Mouse (Mus musculus) hindbrain, embryonic 13.5 days (tissue): ENCODE measurements around the gene Papolg. TPM values are rescaled to one million over a fixed set of nuclear protein-coding genes. Genes with fewer than 3 reads are reported as not detected.

ENCODE experiments used
- ATAC-seq: fragments of 200-750 bp; cut with Nextera tagmentation; 2 replicates; pipeline ENCODE4 v1.8.0; 2017; ENCODE audit warnings: moderate TSS enrichment; ENCODE audit not compliant: low FRiP score
- H3K27ac ChIP-seq: fragments of 300-500 bp; sonication (generic); 2 replicates; pipeline ENCODE4 v1.5.1; 2015; ENCODE audit warnings: inconsistent platforms, mild to moderate bottlenecking, moderate library complexity
- H3K27me3 ChIP-seq: fragments of 300-500 bp; sonication (generic); 2 replicates; pipeline ENCODE4 v1.6.1; 2015; ENCODE audit warnings: mild to moderate bottlenecking, inconsistent platforms
- H3K36me3 ChIP-seq: fragments of 300-500 bp; sonication (generic); 2 replicates; pipeline ENCODE4 v1.6.1; 2015; ENCODE audit warnings: mild to moderate bottlenecking, inconsistent platforms
- H3K4me1 ChIP-seq: fragments of 300-500 bp; sonication (generic); replicated peaks from 2 replicates; pipeline ENCODE4 v1.6.1; 2015; ENCODE audit warnings: inconsistent platforms
- H3K4me2 ChIP-seq: fragments of 300-500 bp; sonication (generic); 2 replicates; pipeline ENCODE4 v1.6.1; 2015; ENCODE audit warnings: inconsistent platforms, mild to moderate bottlenecking, moderate library complexity
- H3K4me3 ChIP-seq: fragments of 300-500 bp; sonication (generic); 2 replicates; pipeline ENCODE4 v1.5.1; 2015; ENCODE audit warnings: mild to moderate bottlenecking, inconsistent platforms
- H3K9ac ChIP-seq: fragments of 300-500 bp; sonication (generic); 2 replicates; pipeline ENCODE4 v1.6.1; 2015; ENCODE audit warnings: mild to moderate bottlenecking, inconsistent platforms
- H3K9me3 ChIP-seq: fragments of 300-500 bp; sonication (generic); 2 replicates; pipeline ENCODE4 v1.6.1; 2016; ENCODE audit warnings: inconsistent platforms
- WGBS: fragments of 180-500 bp; shearing (Covaris S2); methylation state at CpG from one replicate; pipeline ENCODE4 v1.1.7; 2015; 5-methylcytosine and 5-hydroxymethylcytosine counted together
- polyA plus RNA-seq: library from polyadenylated mRNA; unstranded; fragments of >200 nt; fragmentation: Nextera tagmentation; extraction: Ambion mirVana; gene quantifications from 2 replicates; pipeline ENCODE4 v1.2.1, GENCODE M21; 2015

Papolg gene
- polyA plus RNA-seq, 1 experiment from 2014 or later: 23.6 TPM

- no peak overlapping the region for H3K4me2 ChIP-seq
- no peak overlapping the region for H3K9ac ChIP-seq
- no peaks in the 10 kb centered on the region for H3K27me3 ChIP-seq
- ATAC-seq: no peak
- H3K9me3 ChIP-seq: no peaks in the 10 kb centered on the region
- WGBS: 70% methylated on average over 22 of the region's 22 CpGs
- H3K36me3 ChIP-seq: no peaks in the 10 kb centered on the region
- H3K4me1 ChIP-seq: no peaks in the 10 kb centered on the region
- no peak overlapping the region for H3K4me3 ChIP-seq
- no peak overlapping the region for H3K27ac ChIP-seq
Measured at GRCm38 (mm10) chr11:23846016-23846815, 48.8 kb downstream of the Papolg start.

GRCm38 (mm10) chr11:23823244-23823643 lies 71.8 kb downstream of the Papolg start:
- Histone ChIP-seq H3K27ac (no peak overlapping the region), H3K27me3 (no peaks in the 10 kb centered on the region), H3K4me3 (no peak overlapping the region), H3K36me3 (no peaks in the 10 kb centered on the region), H3K4me1 (no peaks in the 10 kb centered on the region), H3K9ac (no peak overlapping the region), H3K9me3 (no peaks in the 10 kb centered on the region), H3K4me2 (no peak overlapping the region)
- ATAC-seq: no peak
- WGBS: 68% methylated on average over 3 of the region's 3 CpGs

- no peaks in the 10 kb centered on the region for H3K27me3 ChIP-seq
- no peak for ATAC-seq
- H3K9me3 ChIP-seq: peaks cover 3% of the 10 kb centered on the region; the same call in 1 of the 2 replicates
- H3K4me1 ChIP-seq: no peaks in the 10 kb centered on the region
- no peaks in the 10 kb centered on the region for H3K36me3 ChIP-seq
- H3K9ac ChIP-seq: no peak overlapping the region
- no peak overlapping the region for H3K27ac ChIP-seq
- WGBS: 86% methylated on average over 2 of the region's 2 CpGs
- no peak overlapping the region for H3K4me3 ChIP-seq
- no peak overlapping the region for H3K4me2 ChIP-seq
Measured at GRCm38 (mm10) chr11:23821652-23822051, 73.4 kb downstream of the Papolg start.

- no peaks in the 10 kb centered on the region for H3K36me3 ChIP-seq
- 79% methylated on average over 2 of the region's 2 CpGs for WGBS
- no peaks in the 10 kb centered on the region for H3K4me1 ChIP-seq
- peaks cover 3% of the 10 kb centered on the region; the same call in 1 of the 2 replicates for H3K9me3 ChIP-seq
- H3K4me2 ChIP-seq: no peak overlapping the region
- ATAC-seq: no peak
- H3K9ac ChIP-seq: no peak overlapping the region
- no peak overlapping the region for H3K4me3 ChIP-seq
- H3K27ac ChIP-seq: no peak overlapping the region
- H3K27me3 ChIP-seq: no peaks in the 10 kb centered on the region
Measured at GRCm38 (mm10) chr11:23820977-23821376, 74.1 kb downstream of the Papolg start.

- 86% methylated on average over 1 of the region's 1 CpGs for WGBS
- Histone ChIP-seq H3K9me3 (peaks cover 3% of the 10 kb centered on the region; the same call in 1 of the 2 replicates), H3K4me2 (no peak overlapping the region), H3K4me3 (no peak overlapping the region), H3K36me3 (no peaks in the 10 kb centered on the region), H3K27ac (no peak overlapping the region), H3K27me3 (no peaks in the 10 kb centered on the region), H3K4me1 (no peaks in the 10 kb centered on the region), H3K9ac (no peak overlapping the region)
- ATAC-seq: no peak
Measured at GRCm38 (mm10) chr11:23818745-23819144, 76.3 kb downstream of the Papolg start.

Other genes with a start within 250 kb of the Papolg start
- gene Pus10, start 229.6 kb downstream of the Papolg start, polyA plus RNA-seq: 11.8 and 14.0 TPM in 2 replicates
- 33.2 and 35.2 TPM in 2 replicates for gene Pex13, start 229.3 kb downstream of the Papolg start, polyA plus RNA-seq
- gene Rel, start 124.3 kb downstream of the Papolg start, polyA plus RNA-seq: 0.43 and 0.54 TPM in 2 replicates
- 0.23 TPM in 1 of 2 replicates, not detected in the other for gene A830031A19Rik, start 179.8 kb upstream of the Papolg start, polyA plus RNA-seq
- 116 and 129 TPM in 2 replicates for gene Bcl11a, start 182.8 kb upstream of the Papolg start, polyA plus RNA-seq